In genomic region chr3:97253823-97254600, GRCm38 (mm10) we compare ENCODE assay signal across 13 mouse cellular contexts. TPM values are rescaled to one million over a fixed set of nuclear protein-coding genes. Genes with fewer than 3 reads are reported as not detected.
A peak's percentile ranks its signal among the peaks of the same experiment; 100 is the strongest.
DNase-seq lines count a peak whose midpoint lies in the region; ATAC-seq lines count a peak whose summit lies in the region.
"Had no signal": no experiment of that assay in that cellular context is flagged by ENCODE, and none has a peak within 500 bp of the region (broad histone marks: within the 10 kb centered on the region; RNA-seq: fewer than 3 reads in every experiment).

No protein-coding gene starts in this region.

- no peak overlapping the region for H3K4me2 ChIP-seq in neural tube, embryonic 15.5 days
- H3K4me2 ChIP-seq in embryonic facial prominence, embryonic 15.5 days (replicated peaks), result no peak overlapping the region
- H3K4me2 ChIP-seq in limb, embryonic 11.5 days (ENCODE audit: low read depth, severe bottlenecking), result peak overlapping the region; percentile 17; the same call in 1 of the 2 replicates
- H3K4me2 ChIP-seq in stomach, embryonic 16.5 days (ENCODE audit: low read depth, low read length), result no peak overlapping the region
- H3K4me2 ChIP-seq: heart, embryonic 13.5 days had no signal

- no peaks in the 10 kb centered on the region for H3K9me3 ChIP-seq in neural tube, embryonic 15.5 days (replicated peaks)
- no peaks in the 10 kb centered on the region for H3K9me3 ChIP-seq in embryonic facial prominence, embryonic 15.5 days (replicated peaks)
- H3K9me3 ChIP-seq in limb, embryonic 11.5 days (ENCODE audit: control insufficient read depth, low read length), result peaks cover under 1% of the 10 kb centered on the region; the same call in 1 of the 2 replicates
- no peaks in the 10 kb centered on the region for H3K9me3 ChIP-seq in stomach, embryonic 16.5 days (replicated peaks; ENCODE audit: control insufficient read depth, low read length)

- no peaks in the 10 kb centered on the region for H3K36me3 ChIP-seq in neural tube, embryonic 15.5 days
- peaks cover 4% of the 10 kb centered on the region; the same call in 1 of the 2 replicates for H3K36me3 ChIP-seq in embryonic facial prominence, embryonic 15.5 days
- H3K36me3 ChIP-seq in limb, embryonic 11.5 days (ENCODE audit: control insufficient read depth, insufficient read depth, low read length), result no peaks in the 10 kb centered on the region
- no peaks in the 10 kb centered on the region for H3K36me3 ChIP-seq in stomach, embryonic 16.5 days (ENCODE audit: control insufficient read depth, insufficient read depth, low read length)

- WGBS in neural tube, embryonic 15.5 days, result 28% methylated on average over 9 of the region's 9 CpGs
- WGBS in embryonic facial prominence, embryonic 15.5 days, result 25% methylated on average over 9 of the region's 9 CpGs
- 13% methylated on average over 9 of the region's 9 CpGs for WGBS in limb, embryonic 11.5 days
- WGBS in stomach, embryonic 16.5 days, result 44% methylated on average over 9 of the region's 9 CpGs

- H3K4me1 ChIP-seq in neural tube, embryonic 15.5 days, result peaks cover 26% of the 10 kb centered on the region
- peaks cover 22% of the 10 kb centered on the region for H3K4me1 ChIP-seq in embryonic facial prominence, embryonic 15.5 days
- H3K4me1 ChIP-seq in limb, embryonic 11.5 days (ENCODE audit: control insufficient read depth, insufficient read depth, low read length), result peaks cover 27% of the 10 kb centered on the region
- H3K4me1 ChIP-seq in stomach, embryonic 16.5 days (ENCODE audit: control insufficient read depth, insufficient read depth, low read length), result peaks cover 20% of the 10 kb centered on the region

- DNase-seq in neural tube, embryonic 10.5 days (ENCODE audit: extremely low spot score, low spot score), result peak; percentile 53
- DNase-seq in limb, embryonic 11.5 days (ENCODE audit: low spot score), result peak; percentile 81
- no peak for DNase-seq in frontal cortex, postnatal 25 days (ENCODE audit: low spot score in 2 of 2)
- no peak for DNase-seq in kidney, postnatal 36 days
- DNase-seq: adrenal gland, postnatal 36 days; cerebellum, adult 11 months; kidney, postnatal 4 days; liver, postnatal 0 days had no signal

- no peak for ATAC-seq in neural tube, embryonic 15.5 days (ENCODE audit: low FRiP score)
- no peak; the same call in 1 of the 2 replicates for ATAC-seq in embryonic facial prominence, embryonic 15.5 days (ENCODE audit: insufficient number of reproducible peaks, low FRiP score, low TSS enrichment, low read depth)
- peak; percentile 84 for ATAC-seq in limb, embryonic 11.5 days (ENCODE audit: insufficient number of reproducible peaks, low FRiP score, low TSS enrichment, low read depth)
- ATAC-seq in stomach, embryonic 16.5 days (ENCODE audit: insufficient read depth, low FRiP score), result no peak
- no peak for ATAC-seq in megakaryocyte, adult 5-6 weeks (ENCODE audit: poor library complexity, severe bottlenecking)
- ATAC-seq: liver, postnatal 0 days had no signal

- H3K4me3 ChIP-seq in neural tube, embryonic 15.5 days (replicated peaks), result no peak overlapping the region
- no peak overlapping the region for H3K4me3 ChIP-seq in embryonic facial prominence, embryonic 15.5 days (replicated peaks)
- H3K4me3 ChIP-seq in limb, embryonic 11.5 days (ENCODE audit: low read depth, low read length), result no peak overlapping the region
- no peak overlapping the region for H3K4me3 ChIP-seq in stomach, embryonic 16.5 days (replicated peaks; ENCODE audit: low read length)
- H3K4me3 ChIP-seq: heart, embryonic 13.5 days had no signal

- no peaks in the 10 kb centered on the region for H3K27me3 ChIP-seq in neural tube, embryonic 15.5 days (replicated peaks)
- no peaks in the 10 kb centered on the region for H3K27me3 ChIP-seq in embryonic facial prominence, embryonic 15.5 days
- no peaks in the 10 kb centered on the region for H3K27me3 ChIP-seq in limb, embryonic 11.5 days (ENCODE audit: control insufficient read depth, insufficient read depth, low read length)
- H3K27me3 ChIP-seq in stomach, embryonic 16.5 days (ENCODE audit: control insufficient read depth, insufficient read depth, low read length), result no peaks in the 10 kb centered on the region
- H3K27me3 ChIP-seq: heart, embryonic 13.5 days had no signal

- no peak overlapping the region for H3K9ac ChIP-seq in neural tube, embryonic 15.5 days (replicated peaks)
- H3K9ac ChIP-seq in embryonic facial prominence, embryonic 15.5 days, result no peak overlapping the region
- 0 out of 2 replicates have a peak overlapping the region, but pooled peaks have one; percentile 27 for H3K9ac ChIP-seq in limb, embryonic 11.5 days (ENCODE audit: low read length)
- no peak overlapping the region for H3K9ac ChIP-seq in stomach, embryonic 16.5 days (ENCODE audit: low read length)
- H3K9ac ChIP-seq: heart, embryonic 13.5 days; liver, postnatal 0 days had no signal

- no peak overlapping the region for H3K27ac ChIP-seq in neural tube, embryonic 15.5 days (replicated peaks)
- H3K27ac ChIP-seq in embryonic facial prominence, embryonic 15.5 days (replicated peaks), result 0 out of 2 replicates have a peak overlapping the region, but pooled peaks have one; percentile 28
- H3K27ac ChIP-seq in limb, embryonic 11.5 days (replicated peaks; ENCODE audit: low read depth, low read length), result peak overlapping the region; percentile 81
- peak overlapping the region; percentile 57 for H3K27ac ChIP-seq in stomach, embryonic 16.5 days (ENCODE audit: low read length)
- H3K27ac ChIP-seq: heart, embryonic 13.5 days had no signal

RNA-seq across cellular contexts. Expression of gene Bcl9, which starts 43.7 kb away (rescaled TPM):
- polyA plus RNA-seq in neural tube, embryonic 15.5 days (2015; fragmentation: Nextera tagmentation; extraction: Ambion mirVana), result 64.6 and 64.9 TPM in 2 replicates
- 60.6 and 68.2 TPM in 2 replicates for polyA plus RNA-seq in embryonic facial prominence, embryonic 15.5 days (2015; fragmentation: Nextera tagmentation; extraction: Ambion mirVana)
- polyA plus RNA-seq in limb, embryonic 11.5 days (2014; fragmentation: Nextera tagmentation; extraction: Ambion mirVana), result 76.8 and 86.9 TPM in 2 replicates
- 41.9 and 43.2 TPM in 2 replicates for polyA plus RNA-seq in stomach, embryonic 16.5 days (2015; fragmentation: Nextera tagmentation; extraction: Ambion mirVana)
- 10.2 and 12.7 TPM in 2 replicates for total RNA-seq in megakaryocyte, adult 5-6 weeks (2015)
- 3.0 and 4.1 TPM in 2 replicates for total RNA-seq in megakaryocyte, adult 5-6 weeks (2017)

Comparison
In these comparisons a context has a peak if more than half of its experiments do, and no peak if none do; other contexts are left out.
1. DNase-seq: peak in neural tube, embryonic 10.5 days (single experiment) and limb, embryonic 11.5 days (single experiment); none in frontal cortex, postnatal 25 days (0 of 2) and kidney, postnatal 36 days (0 of 2).